ENCODE assay signal across 8 mouse cellular contexts in the genomic region with DNA sequence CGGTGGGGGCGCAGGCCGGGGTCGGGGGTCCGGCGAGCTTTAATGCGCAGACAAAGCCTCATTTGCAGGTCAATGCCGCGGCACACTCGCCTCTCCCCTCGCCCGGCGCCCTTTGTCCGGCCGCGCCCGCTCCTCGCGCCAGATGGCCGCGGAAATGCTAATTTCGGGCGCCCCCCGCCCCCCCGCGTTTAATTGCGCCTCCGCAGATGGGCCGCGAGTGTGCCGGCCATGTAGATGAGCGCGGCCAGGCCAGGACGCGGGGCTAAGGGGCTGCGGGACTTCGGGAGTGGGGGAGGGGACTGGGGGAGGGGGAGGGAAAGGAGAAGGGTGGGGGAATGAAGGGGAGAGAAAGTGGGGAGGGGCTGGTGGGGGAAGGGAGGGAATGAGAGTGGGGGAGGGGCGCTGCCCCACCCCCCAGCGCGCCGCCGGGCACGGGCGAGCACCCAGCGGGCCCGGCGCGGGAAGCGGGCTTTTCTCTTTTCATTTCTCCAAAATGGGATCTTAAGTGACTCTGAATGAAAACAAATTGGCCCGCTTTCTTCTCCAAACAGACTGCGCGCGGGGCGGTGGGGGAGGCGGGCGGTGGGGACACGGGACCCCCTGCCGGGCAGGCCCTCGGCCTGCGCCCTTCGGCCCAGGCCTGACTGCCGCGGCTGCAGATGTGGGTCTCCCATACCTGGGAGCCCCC. TPM values are rescaled to one million over a fixed set of nuclear protein-coding genes. Genes with fewer than 3 reads are reported as not detected.
DNase-seq lines count a peak whose midpoint lies in the region; ATAC-seq lines count a peak whose summit lies in the region.

No protein-coding gene starts in this region.

- H3K4me3 ChIP-seq in liver, embryonic 11.5 days (ENCODE audit: low read depth, low read length), result peak overlapping the region; percentile 42
- peak overlapping the region; percentile 50 for H3K4me3 ChIP-seq in stomach, embryonic 16.5 days (replicated peaks; ENCODE audit: low read length)

- H3K9me3 ChIP-seq in liver, embryonic 11.5 days (ENCODE audit: control insufficient read depth, low read length), result no peaks in the 10 kb centered on the region
- H3K9me3 ChIP-seq in stomach, embryonic 16.5 days (replicated peaks; ENCODE audit: control insufficient read depth, low read length), result no peaks in the 10 kb centered on the region

- peaks cover 2% of the 10 kb centered on the region for H3K4me1 ChIP-seq in liver, embryonic 11.5 days (replicated peaks; ENCODE audit: control insufficient read depth, insufficient read depth, low read length)
- H3K4me1 ChIP-seq in stomach, embryonic 16.5 days (ENCODE audit: control insufficient read depth, insufficient read depth, low read length), result 0 out of 2 replicates have a peak, but pooled peaks cover 5% of the 10 kb centered on the region

- no peaks in the 10 kb centered on the region for H3K36me3 ChIP-seq in liver, embryonic 11.5 days (ENCODE audit: control insufficient read depth, insufficient read depth, low read length)
- no peaks in the 10 kb centered on the region for H3K36me3 ChIP-seq in stomach, embryonic 16.5 days (ENCODE audit: control insufficient read depth, insufficient read depth, low read length)

- H3K4me2 ChIP-seq in liver, embryonic 11.5 days, result peak overlapping the region; percentile 55
- H3K4me2 ChIP-seq in stomach, embryonic 16.5 days (ENCODE audit: low read depth, low read length), result peak overlapping the region; percentile 96

- ATAC-seq in liver, embryonic 11.5 days (replicated peaks; ENCODE audit: low FRiP score), result no peak
- ATAC-seq in stomach, embryonic 16.5 days (ENCODE audit: insufficient read depth, low FRiP score), result peak; percentile 12; the same call in 1 of the 2 replicates

- H3K9ac ChIP-seq in liver, embryonic 11.5 days (ENCODE audit: low read depth, low read length), result peak overlapping the region; percentile 66
- H3K9ac ChIP-seq in stomach, embryonic 16.5 days (ENCODE audit: low read length), result peak overlapping the region; percentile 83

- no peak overlapping the region for H3K27ac ChIP-seq in liver, embryonic 11.5 days (ENCODE audit: low read depth, low read length)
- H3K27ac ChIP-seq in stomach, embryonic 16.5 days (ENCODE audit: low read length), result peak overlapping the region; percentile 26; the same call in 1 of the 2 replicates

- peaks cover 56% of the 10 kb centered on the region for H3K27me3 ChIP-seq in liver, embryonic 11.5 days (replicated peaks; ENCODE audit: control insufficient read depth, insufficient read depth, low read length)
- H3K27me3 ChIP-seq in stomach, embryonic 16.5 days (ENCODE audit: control insufficient read depth, insufficient read depth, low read length), result 0 out of 2 replicates have a peak, but pooled peaks cover 5% of the 10 kb centered on the region

- 4% methylated on average over 53 of the region's 63 CpGs for WGBS in liver, embryonic 11.5 days
- WGBS in stomach, embryonic 16.5 days, result 1% methylated on average over 63 of the region's 63 CpGs

- DNase-seq in gastrocnemius, postnatal 10 days, result peak; percentile 36
- DNase-seq in gastrocnemius, postnatal 36 days, result no peak
- peak; percentile 54 for DNase-seq in ZHBTc4 (ENCODE audit: low read depth, low spot score)
- DNase-seq in heart, postnatal 14 days, result peak; percentile 25 to 28
- no peak for DNase-seq in liver, embryonic 11.5 days (ENCODE audit: low spot score)
- DNase-seq in MN1 (ENCODE audit: low spot score), result no peak
- DNase-seq in layer of hippocampus, postnatal 25 days (ENCODE audit: extremely low spot score in 1 of 2, low spot score in 1 of 2), result no peak

- intact Hi-C loops in gastrocnemius, postnatal 36 days (cut with DNase I), result no loop called here
- intact Hi-C loops in heart, postnatal 14 days (cut with DNase I), result loop anchor here (5.0 kb wide), 1 partner anchor 71 kb away; no protein-coding TSS in a partner anchor

RNA-seq across cellular contexts. Expression of a gene that starts 22.8 kb away (rescaled TPM):
- total RNA-seq in gastrocnemius, postnatal 10 days (2021), result 100 to 1,000 TPM; 954 to 996 TPM
- total RNA-seq in gastrocnemius, postnatal 36 days (2021), result 10 to 100 TPM; 43.2 to 98.2 TPM
- total RNA-seq in heart, postnatal 14 days (2021), result 10 to 100 TPM; 37.3 to 52.0 TPM
- polyA plus RNA-seq in liver, embryonic 11.5 days (2014; fragmentation: Nextera tagmentation; extraction: Ambion mirVana), result 572 and 617 TPM in 2 replicates
- polyA plus RNA-seq in stomach, embryonic 16.5 days (2015; fragmentation: Nextera tagmentation; extraction: Ambion mirVana), result 402 and 460 TPM in 2 replicates
- total RNA-seq in layer of hippocampus, postnatal 25 days (2021), result 1 to 10 TPM; 6.8 to 8.7 TPM

RNA-seq across cellular contexts. Expression of a gene that starts 35.5 kb away (rescaled TPM):
- under 1 TPM; 0.35 to 0.54 TPM for total RNA-seq in gastrocnemius, postnatal 10 days (2021)
- under 1 TPM in 1 of 2 experiments, not detected in 1; 0.25 TPM for total RNA-seq in gastrocnemius, postnatal 36 days (2021)
- under 1 TPM; 0.15 to 0.69 TPM for total RNA-seq in heart, postnatal 14 days (2021)
- polyA plus RNA-seq in liver, embryonic 11.5 days (2014; fragmentation: Nextera tagmentation; extraction: Ambion mirVana), result 2.8 and 5.2 TPM in 2 replicates
- 11.3 and 15.8 TPM in 2 replicates for polyA plus RNA-seq in stomach, embryonic 16.5 days (2015; fragmentation: Nextera tagmentation; extraction: Ambion mirVana)
- total RNA-seq in layer of hippocampus, postnatal 25 days (2021), result under 1 TPM in 1 of 2 experiments, not detected in 1; 0.20 TPM

Comparison
In these comparisons a context has a peak if more than half of its experiments do, and no peak if none do; other contexts are left out.
1. DNase-seq: peak in gastrocnemius, postnatal 10 days (single experiment), ZHBTc4 (single experiment) and heart, postnatal 14 days (2 of 2); none in gastrocnemius, postnatal 36 days (0 of 2), liver, embryonic 11.5 days (single experiment), MN1 (single experiment) and layer of hippocampus, postnatal 25 days (0 of 2).
2. RNA of a gene that starts 22.8 kb away (total RNA-seq): 954 to 996 TPM in gastrocnemius, postnatal 10 days; 43.2 to 98.2 TPM in gastrocnemius, postnatal 36 days, 37.3 to 52.0 TPM in heart, postnatal 14 days and 6.8 to 8.7 TPM in layer of hippocampus, postnatal 25 days; every median in the first group is over 4 times any median in the second.